ENCODE assay signal across 10 mouse cellular contexts in genomic region chr13:59220156-59220555, GRCm38 (mm10).
DNase-seq lines count a peak whose midpoint lies in the region; ATAC-seq and TF ChIP-seq lines count a peak whose summit lies in the region.
"Had no signal": no experiment of that assay in that cellular context is flagged by ENCODE, and none has a peak within 500 bp of the region (broad histone marks: within the 10 kb centered on the region; RNA-seq: fewer than 3 reads in every experiment).

No protein-coding gene starts in this region.

- no peak for TF ChIP-seq POLR2A in ES-Bruce4 (IDR thresholded peaks at IDR 0.05; ENCODE audit: insufficient read depth, low read length)

- no peaks in the 10 kb centered on the region for H3K36me3 ChIP-seq in ES-Bruce4 (ENCODE audit: control insufficient read depth, insufficient read depth, low read length, poor library complexity, severe bottlenecking)
- H3K36me3 ChIP-seq: G1E had no signal

- no peak for TF ChIP-seq EP300 in ES-Bruce4 (IDR thresholded peaks at IDR 0.05; ENCODE audit: insufficient read depth, low read depth, low read length)

- peak; percentile 31 for DNase-seq in gastrocnemius, postnatal 10 days
- DNase-seq in gastrocnemius, postnatal 25 days: no peak
- peak; percentile 11 for DNase-seq in cerebellum, adult 9-11 months
- peak; percentile 17 for DNase-seq in kidney, adult 18-20 months
- DNase-seq in ovary, postnatal 14 days (ENCODE audit: low spot score): no peak
- no peak for DNase-seq in ovary, postnatal 36 days (ENCODE audit: low spot score)

- peak; percentile 81 for ATAC-seq in megakaryocyte progenitor cell, adult 5-6 weeks (replicated peaks; ENCODE audit: poor library complexity)

- no peaks in the 10 kb centered on the region for H3K4me1 ChIP-seq in ES-Bruce4 (ENCODE audit: control insufficient read depth, insufficient read depth, low read length)

- no peak overlapping the region for H3K27ac ChIP-seq in ES-Bruce4 (ENCODE audit: insufficient read depth, low read length)

- no peaks in the 10 kb centered on the region for H3K9me3 ChIP-seq in ES-Bruce4 (replicated peaks; ENCODE audit: control insufficient read depth, insufficient read depth, low read length, poor library complexity, severe bottlenecking)

- H3K9ac ChIP-seq in ES-Bruce4 (ENCODE audit: low read depth, poor library complexity, severe bottlenecking): no peak overlapping the region

- no peaks in the 10 kb centered on the region for H3K27me3 ChIP-seq in ES-Bruce4 (ENCODE audit: control insufficient read depth, insufficient read depth, low read length, poor library complexity, severe bottlenecking)

- TF ChIP-seq CTCF in ES-Bruce4 (IDR thresholded peaks at IDR 0.05; ENCODE audit: low read depth, low read length): peak; percentile 62

- H3K4me3 ChIP-seq in ES-Bruce4 (ENCODE audit: low read depth, low read length): no peak overlapping the region
- H3K4me3 ChIP-seq: myocyte had no signal

Comparison
In these comparisons a context has a peak if more than half of its experiments do, and no peak if none do; other contexts are left out.
1. DNase-seq: peak in gastrocnemius, postnatal 10 days (single experiment), cerebellum, adult 9-11 months (single experiment) and kidney, adult 18-20 months (single experiment); none in gastrocnemius, postnatal 25 days (single experiment), ovary, postnatal 14 days (single experiment) and ovary, postnatal 36 days (single experiment).